Mouse (Mus musculus) cerebellum, postnatal 25 days (tissue): ENCODE measurements around the gene Tnrc6c.
A peak's percentile ranks its signal among the peaks of the same experiment; 100 is the strongest.

Experiments used
- DNase-seq, 2 experiments: peaks; one replicate each; pipeline ENCODE4 v3.0.0; 2021; ENCODE audit warnings: mixed read lengths in 2 of 2

The Tnrc6c gene

DNA sequence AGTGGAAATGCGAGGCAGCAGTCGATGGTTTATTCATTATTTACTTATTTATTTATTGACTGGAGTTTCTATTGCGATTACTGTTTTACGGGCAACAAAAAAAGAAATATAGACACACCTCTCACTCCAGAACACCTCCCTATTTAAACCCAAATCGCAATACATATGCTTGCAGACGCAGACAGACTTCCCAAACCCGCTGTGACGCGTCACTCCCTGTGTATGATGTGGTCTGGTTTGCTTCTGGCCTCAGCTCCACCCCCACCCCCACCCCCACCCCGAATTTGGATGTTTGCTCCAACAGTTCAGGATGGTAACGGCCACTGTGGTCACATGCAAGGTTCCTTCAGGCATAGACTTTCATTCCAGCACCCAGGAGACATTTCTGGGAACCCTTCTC is 15.3 kb upstream of the Tnrc6c start:
- no peak for DNase-seq

DNA sequence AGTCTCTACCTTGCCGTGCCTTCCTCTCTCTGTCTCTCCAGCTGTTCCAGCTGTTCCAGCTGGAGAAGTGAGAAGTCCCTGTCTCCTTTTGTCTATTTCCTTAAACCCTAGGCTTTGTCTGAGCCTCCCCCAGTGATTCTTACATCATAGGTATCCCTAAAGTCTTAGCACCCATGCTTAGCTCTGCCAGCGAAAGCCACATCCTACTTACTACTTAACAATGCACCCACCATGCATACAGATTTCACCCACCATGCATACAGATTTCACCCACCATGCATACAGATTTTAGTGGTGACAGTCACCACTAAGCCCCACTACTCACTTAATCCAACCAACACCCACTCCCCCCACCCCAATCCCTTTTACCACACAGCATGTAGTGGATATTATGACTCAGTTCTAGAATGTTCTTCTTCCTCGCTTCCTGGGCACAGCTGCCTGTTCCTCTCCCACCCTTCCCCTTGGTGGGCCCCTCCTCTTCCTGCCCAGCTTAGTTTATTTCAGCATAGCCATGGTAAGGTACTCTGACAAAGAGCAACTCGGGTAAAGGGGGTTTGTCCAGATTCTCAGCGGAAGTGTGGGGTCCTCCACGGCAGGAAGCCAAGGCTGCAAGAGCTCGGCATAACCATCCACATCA is 14.6 kb upstream of the Tnrc6c start:
- DNase-seq = no peak

DNA sequence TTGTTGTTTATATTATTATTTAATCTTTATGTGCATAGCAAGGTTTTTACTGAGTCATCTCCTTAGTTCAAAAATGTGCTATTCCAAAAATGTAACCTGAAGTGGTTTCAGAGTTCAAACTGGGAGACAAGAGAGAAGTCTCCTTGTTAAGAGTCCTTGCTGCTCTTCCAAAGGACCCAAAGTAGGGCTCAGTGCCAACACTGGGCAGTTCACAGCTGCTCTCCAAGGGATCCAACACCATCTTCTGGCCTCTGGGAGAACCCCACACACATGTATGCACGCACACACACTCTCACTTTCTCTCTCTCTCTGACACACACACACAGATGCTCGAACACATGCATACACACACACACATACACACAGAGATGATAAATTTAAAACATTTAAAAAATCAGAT is 11.9 kb upstream of the Tnrc6c start:
- no peak for DNase-seq

DNA sequence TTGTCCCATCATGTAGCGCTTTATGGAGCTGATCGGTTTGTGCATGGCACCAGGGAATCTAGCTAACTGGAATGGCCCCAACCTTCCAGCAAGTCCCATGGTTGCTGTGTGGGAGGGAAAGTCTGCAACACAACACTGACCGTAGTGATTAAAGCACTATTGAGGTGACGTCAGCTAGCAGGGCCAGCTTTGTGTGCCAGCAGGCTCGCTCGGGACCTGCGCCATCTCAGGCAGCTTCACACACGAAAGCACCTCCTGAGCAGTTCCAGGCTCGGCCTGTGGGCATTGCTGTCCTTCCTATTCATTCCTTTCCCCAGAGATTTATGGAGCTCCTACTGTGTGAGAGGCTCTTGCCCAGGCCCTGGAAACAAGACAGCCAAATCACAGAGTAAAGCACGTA is 10.8 kb upstream of the Tnrc6c start:
- DNase-seq = peak; percentile 56 to 68

DNA sequence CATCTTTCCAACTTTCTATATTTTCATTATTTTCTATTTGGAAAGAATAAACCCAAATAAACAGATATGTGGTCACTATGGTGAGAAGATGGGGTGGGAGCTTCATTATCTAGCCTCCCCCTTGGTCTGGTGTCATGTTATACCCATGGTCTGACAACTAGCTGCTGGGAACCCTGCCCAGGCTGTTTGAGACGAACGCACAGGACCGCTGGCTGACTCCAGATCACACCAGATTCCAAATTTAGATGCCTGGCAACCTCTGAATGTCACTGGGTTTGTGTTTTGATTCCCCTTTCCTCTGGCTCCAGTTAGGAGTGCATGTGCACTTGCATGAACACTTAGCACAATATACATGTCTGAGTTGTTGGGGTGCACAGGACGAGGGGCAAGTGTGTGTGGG is 7.3 kb upstream of the Tnrc6c start:
- DNase-seq = peak in 1 of 2 experiments; percentile 23

DNA sequence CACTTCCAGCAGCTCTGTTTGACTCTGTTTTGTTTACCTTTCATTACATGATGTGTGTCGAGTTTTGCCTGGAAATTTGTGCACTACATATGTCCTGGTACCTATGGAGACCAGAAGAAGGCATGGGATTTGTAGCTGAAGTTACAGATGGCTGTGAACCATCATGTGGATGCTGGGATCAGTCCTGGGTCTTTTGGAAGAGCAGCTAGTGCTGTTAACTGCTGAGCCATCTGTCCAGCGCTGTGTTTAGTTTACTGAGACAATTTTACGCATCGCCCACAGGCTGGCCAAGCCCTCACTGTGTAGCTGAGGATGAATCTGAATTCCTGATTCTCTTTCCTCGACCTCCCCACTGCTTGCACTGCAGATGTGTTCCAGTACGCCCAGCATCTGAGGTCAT is 6.1 kb upstream of the Tnrc6c start:
- no peak for DNase-seq

DNA sequence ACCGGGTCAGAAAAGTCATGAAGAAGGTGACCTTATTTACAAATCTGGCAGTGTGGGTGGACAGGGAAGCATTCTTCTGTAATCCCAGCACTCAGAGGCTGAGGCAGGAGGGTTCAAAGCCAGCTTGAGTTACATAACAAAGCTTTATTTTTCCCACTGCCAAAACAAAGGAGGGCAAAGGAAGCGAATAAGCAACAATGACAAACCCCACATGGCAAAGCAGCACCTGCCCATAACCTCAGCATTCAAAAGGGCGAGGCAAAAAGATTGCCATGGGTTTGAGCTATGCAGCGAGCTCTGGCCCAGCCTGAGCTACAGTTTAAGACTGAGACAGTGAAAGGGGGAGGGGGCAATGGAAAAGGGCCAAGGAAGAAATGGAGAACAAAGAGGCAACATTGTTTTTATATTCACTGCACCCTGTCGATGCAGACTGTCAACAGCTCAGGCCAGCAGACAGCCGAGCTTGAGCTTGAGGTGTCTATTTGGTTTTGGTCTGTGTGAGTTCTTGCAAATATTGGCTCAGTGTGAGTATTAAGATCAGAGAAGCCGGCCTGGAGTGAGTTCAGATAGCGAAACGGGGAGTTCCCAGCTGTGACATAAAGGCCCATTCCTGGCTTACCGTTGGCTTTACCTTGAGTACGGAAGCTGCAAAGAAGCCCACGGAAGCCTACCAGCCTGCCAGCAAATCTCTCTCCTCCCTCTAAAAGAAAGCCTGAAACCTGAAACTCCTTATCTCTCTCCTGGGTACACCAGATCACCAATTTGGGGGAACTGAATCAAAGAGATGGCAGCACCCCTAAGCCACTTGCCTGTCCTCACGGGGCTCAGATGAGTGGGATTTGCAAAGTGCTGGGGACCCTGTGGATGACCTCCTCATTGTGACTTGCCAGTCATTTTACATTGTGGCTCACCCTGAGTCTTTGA is 3.1 kb upstream of the Tnrc6c start:
- DNase-seq = no peak

DNA sequence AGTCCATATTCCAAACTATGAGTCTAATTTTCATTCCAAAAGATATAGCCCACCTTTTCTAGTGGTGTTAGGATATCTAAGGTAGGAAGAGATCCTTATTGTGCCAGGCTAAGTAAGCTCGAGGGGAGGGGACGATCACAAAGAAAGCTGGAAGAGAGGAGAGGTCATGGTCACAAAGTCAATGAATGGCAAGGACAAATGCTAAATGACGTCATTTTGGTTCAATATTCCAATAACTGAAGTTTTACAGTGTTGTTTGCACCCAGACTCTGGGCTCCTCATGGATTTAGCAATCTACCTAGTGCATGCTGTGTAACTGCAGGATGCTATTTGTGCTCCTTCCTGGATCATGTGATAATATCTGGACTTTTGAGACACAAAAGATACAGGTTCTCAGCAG is 1.2 kb upstream of the Tnrc6c start:
- DNase-seq = no peak

DNA sequence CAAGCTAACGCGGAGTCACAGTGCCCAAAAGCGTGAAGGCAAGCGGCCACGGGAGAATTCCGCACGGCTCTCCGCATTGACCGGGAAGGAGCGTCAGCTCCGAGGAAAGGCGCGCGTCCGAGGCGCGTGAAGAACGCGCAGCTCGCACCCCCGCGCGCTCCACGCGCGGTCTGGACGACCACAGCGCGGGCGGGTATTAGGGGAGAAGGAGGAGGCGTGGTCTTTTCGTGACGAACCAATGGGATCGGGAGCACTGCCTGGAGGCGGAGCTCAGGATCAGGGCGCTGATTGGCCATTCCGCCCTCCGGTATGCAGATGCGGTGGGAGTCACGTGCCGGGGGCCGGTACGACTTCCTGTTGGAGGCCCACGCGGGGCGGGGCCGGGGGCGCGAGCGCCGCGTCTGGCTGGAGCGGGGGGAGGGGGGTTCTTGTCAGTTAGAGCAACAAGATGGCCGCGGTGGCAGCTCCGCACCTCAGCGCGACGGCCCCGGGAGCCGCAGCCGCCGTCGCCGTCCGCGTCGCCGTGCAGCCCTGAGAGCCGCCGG is 363 bp downstream of the Tnrc6c start:
- peak; percentile 99 for DNase-seq

DNA sequence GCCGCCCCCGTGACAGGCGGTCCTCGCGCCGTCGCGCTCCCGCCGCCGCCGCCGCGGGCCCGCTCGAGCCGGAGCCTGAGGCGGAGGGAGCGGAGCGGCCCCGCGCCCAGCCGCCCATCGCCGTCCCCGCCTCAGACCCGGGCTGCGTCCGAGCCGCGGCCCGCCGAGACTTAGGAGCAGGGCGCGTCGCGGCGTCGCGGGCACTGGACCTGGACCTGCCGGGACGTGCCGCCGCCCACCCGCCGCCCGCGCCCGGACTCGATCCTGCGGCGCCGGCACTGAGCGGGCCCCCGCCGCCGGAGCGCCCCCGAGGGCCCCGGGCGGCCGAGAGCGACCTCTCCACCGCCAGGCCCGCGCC is 824 bp downstream of the Tnrc6c start:
- DNase-seq = no peak

DNA sequence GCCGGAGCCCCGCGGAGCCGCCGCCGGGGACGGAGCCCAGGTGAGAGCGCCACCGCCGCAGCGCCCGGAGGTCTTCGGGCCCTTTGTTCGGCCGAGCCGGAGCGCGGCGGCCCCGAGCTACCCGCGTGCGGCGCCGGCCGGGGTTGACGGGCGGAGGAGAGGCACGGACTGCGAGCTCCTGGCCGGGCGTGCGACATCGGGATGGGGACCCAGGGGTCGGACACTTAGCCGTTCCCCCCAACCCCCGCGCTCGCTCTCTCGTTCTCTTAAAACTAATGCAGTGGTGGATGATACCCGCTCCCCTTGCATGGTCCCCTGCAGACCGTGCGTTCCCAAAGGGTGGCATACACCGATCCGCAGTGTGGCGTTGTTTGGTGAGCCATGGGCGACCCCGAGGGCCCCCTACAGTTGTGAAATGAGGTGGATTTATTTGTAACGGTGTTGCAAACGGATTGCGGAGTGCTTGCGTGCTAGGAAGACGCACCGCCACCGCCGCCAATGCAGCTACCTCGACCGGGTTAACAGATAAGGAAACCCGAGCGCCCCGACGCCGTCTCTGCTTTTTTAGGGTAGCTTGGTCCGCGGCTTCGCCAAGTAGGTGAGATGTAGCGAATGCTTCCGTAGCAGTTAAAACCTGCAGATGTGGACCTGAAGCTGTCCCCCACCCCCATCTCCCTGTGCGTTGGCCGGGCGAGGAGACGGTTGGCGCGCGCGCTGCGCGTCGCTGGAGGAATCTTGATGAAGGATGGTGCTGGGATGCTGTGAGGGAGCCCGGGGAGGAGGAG is 1.4 kb downstream of the Tnrc6c start:
- DNase-seq = peak; percentile 76

DNA sequence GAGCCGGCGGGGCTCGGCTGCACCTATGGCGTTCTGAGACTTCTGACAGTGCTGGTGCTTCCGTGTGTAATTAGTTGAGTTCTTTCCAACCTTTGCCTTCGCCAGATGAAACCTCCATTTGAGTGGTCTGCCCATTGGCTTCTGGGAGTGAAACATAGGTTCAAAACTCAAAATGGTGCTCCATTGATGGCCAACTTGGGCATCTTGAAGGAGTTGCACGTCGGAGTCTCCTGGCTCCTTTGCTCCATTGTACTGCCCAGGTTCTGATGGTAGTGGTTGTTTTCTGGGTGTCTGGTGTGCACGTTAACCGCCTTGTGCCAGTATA is 1.9 kb downstream of the Tnrc6c start:
- no peak for DNase-seq

DNA sequence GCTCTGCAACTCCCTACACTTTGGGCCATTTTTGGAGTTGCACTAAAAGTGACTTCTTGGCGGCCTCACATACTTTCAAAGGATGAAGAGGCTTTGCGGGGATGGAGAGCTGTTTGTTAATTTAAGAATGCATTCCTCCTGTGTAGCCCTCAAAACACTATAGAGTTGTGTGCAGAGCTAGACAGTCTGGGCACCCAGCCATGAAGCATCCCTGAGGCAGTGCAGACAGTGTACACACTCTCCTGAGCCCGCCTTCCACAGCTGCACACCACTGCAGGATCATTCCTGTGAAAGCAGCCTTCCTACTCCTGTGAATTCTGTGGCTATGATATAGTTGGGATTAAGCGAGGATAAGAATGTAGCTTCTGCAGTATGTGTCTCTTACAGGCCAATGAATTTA is 4.9 kb downstream of the Tnrc6c start:
- peak; percentile 27 to 62 for DNase-seq

DNA sequence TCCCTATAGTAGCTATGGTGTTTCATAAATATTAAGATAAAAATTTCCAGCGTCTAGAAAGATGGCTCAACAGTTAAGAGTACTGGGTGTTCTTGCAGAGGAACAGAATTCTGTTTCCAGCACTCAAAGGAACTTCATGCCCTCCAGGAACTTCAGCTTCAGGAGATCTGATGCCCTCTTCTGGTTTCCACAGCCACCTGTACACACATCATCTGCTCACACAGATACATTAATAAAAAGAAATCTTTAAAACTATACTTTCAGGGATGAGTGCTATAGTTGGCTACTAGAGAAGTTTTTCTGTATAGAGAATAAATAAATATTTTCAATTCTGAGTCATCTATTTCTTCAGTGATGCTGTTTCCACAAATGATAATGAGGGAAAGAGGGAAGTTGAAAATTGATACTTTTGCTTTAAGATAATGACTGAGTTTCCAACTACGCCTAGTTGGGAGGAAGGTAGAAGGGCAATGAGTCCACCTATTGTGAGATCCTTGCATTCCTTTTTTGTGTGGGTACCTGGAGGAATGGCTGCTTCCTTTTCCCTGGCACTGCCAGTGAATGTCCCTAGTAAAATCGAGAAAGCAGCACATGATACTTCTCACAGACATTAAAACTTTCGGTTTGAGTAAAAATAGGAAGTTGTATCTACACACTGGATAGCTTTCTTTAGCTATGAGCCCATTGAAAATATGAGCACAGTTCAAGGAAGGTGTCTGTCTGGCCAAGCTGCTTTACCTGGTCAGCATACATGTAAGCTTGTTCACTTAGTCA is 9.1 kb downstream of the Tnrc6c start:
- no peak for DNase-seq

DNA sequence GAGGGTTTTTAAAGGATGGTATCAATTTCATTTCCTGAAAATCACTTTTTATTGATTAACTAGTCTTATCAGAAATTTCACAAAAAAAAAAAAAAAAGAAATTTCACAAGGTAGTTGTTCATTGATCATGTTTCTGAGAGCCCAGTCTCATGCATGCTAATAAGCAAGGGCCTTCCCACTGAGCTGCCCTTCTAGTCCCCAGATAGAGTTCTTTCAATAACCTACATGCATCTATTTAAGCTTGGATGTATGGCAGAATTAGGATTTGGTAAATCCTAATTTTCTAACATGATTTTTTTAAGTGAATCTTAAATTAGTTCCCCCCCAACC is 9.7 kb downstream of the Tnrc6c start:
- no peak for DNase-seq

DNA sequence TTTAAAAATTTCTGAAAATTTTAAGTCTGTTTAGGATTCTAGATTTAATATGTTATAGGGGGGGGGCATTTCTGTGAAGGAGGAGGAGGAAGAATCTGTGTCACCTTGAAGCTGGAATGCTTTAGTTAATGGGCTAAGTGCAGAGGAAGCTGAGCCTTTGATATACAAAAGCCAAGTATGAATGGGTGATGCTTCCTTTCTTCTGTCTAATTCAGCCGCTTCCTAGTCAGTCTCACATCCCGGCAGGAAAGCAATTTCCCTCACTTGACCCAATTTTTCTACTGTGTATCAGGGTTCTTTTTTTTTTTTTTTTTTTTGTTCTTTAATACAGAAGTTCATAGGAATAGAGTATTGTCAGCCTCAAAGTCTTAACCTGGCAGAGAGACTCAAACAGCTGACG is 11.1 kb downstream of the Tnrc6c start:
- no peak for DNase-seq

DNA sequence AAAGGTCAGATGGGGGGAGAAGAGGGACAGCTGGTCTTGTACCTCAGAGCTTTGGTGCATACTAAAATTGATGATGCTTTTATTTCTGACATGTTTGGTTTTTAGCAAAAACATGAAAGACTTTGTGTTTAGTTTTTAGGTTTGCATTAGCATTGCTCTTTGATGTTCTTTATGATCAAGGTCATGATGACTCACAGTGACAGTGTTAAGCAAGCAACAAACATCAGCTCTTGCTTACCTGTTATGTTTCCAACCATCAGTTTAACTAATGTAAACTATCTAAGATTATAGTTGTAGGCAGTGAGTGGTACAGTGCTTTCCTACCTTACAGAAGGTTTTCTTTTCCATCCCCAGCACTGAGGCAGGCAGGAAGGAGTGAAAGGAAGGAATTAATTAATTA is 12.5 kb downstream of the Tnrc6c start:
- no peak for DNase-seq

DNA sequence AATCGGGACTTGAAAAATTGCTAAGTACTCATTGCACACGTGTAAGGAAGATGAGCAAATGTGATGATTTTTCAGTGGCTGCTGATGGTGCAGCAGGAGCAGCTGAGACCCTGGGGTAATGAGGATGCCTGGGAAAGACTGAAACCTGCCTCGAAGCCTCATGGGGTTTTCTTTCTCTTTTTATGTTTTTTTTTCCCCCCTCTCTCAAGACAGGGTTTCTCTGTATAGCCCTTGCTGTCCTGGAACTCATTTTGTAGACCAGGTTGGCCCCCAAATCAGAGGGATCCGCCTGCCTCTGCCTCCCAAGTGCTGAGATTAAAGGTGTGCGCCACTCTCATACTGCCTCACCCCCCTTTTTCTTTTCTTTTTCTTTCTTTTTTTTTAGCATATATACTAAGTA is 13.1 kb downstream of the Tnrc6c start:
- no peak for DNase-seq

DNA sequence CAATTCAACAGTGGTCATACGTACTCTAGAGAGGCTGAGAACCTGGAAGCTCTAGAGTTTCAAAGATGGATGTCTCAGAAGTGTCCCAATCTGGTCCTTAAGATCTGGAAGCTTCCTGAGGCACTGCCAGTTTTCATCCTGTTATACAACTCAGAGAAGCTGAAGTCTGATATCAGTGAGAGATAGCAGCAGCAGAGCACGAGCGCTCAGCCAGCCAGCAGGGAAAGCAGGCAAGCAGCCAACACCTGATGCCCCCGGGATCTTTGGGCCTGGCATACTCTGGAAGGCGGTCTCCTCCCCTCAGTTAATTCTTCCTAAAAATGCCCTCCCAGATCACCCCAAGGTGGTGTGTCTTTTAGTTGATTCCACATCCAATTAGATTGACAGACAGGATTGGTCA is 13.7 kb downstream of the Tnrc6c start:
- DNase-seq = peak; percentile 44 to 63

DNA sequence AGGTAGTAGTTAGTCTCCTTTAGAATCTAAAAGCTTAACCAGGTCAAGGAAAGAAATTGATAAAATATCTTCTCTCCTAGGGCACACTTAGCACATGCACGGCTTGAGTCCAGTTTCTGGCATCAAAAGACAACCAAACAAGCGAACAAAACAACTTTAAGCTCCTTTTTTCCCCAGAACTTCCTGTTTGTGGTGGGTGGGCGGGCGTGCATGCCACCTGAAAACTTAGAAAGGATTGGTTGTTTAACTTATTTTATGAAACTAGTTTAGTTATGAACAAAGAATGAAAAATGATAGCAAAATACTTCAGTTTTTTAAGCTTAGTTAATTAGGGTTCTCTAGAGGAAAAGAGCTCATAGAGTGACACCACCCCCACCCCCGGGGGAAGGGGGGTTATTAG is 17.5 kb downstream of the Tnrc6c start:
- no peak for DNase-seq

DNA sequence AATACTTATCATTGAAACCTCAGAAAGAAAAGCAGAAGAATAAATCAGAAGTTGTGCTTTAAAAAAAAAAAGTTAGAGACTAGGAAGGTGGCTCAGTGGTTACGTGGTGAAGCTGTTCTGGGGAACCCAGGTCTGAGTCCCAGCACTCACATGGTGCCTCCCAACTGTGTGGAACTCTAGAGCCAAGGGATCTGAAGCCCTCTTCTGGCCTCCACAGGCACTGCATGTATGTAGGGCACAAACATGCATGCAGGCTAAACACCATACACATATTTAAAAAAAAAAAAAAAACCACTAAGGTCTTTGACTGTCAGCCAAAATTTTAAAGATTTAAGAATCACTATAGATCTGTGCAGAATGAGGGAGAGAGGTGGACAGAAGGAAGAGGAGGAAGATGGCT is 20.4 kb downstream of the Tnrc6c start:
- DNase-seq = no peak

DNA sequence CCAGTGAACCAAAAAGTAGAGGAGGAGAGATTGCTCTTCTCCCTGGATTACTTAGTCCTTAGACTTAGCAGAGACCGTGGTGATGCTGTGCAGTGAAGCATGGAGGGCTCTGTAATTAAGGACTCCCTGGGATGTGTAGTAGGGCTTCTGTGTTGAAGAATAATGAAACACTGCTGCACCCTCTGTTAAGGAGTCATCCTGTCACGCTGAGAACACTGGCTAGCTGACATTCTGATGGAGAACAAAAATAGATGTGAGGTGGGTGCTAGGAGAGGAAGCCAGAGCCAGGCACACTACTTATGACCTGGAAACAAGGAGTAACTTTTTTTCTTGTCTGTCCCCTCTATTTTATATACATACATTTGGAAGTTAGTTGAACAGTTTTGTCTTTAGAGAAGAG is 22.6 kb downstream of the Tnrc6c start:
- DNase-seq = no peak

DNA sequence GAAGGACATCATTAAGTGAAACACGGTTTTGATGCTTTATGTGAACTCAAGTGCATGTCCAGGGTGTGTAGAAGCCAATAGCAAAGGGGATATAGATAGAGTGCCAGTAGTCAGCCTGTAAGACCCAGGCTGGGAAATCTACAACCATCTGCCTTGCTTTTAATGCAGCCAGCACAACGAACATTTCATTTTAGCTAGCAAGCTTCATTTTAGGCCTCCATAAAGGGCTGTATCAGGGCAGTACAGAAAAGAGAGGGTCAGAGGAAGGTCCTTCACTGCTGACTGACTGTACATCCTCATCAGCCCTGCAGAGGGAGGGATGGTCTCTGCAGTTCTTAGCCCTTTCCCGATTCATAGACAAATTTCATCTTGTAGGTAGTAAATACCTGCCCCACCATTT is 23.0 kb downstream of the Tnrc6c start:
- DNase-seq = no peak
